Mouse (Mus musculus) gonadal fat pad, adult 2 months (tissue): ENCODE measurements around the gene Reep3. TPM values are rescaled to one million over a fixed set of nuclear protein-coding genes. Genes with fewer than 3 reads are reported as not detected.

Experiments used
- DNase-seq: peaks from one replicate; pipeline ENCODE4 v3.0.0-alpha.2; 2012; ENCODE audit warnings: low read depth
- polyA plus RNA-seq: library from polyadenylated mRNA; depleted of rRNA; stranded (reverse); fragments of >200 nt; gene quantifications from 2 replicates; pipeline ENCODE4 v1.2.3, GENCODE M21; 2012

Reep3 gene
- polyA plus RNA-seq, 1 experiment: 25.8 TPM

- no peak for DNase-seq
Measured at GRCm38 (mm10) chr10:67083446-67084166, 13.1 kb downstream of the Reep3 start.

- DNase-seq: no peak
Measured at GRCm38 (mm10) chr10:67082531-67082930, 14.2 kb downstream of the Reep3 start.

GRCm38 (mm10) chr10:67081206-67082007, 15.3 kb downstream of the Reep3 start:
- no peak for DNase-seq

GRCm38 (mm10) chr10:67079030-67079429, 17.7 kb downstream of the Reep3 start:
- no peak for DNase-seq

DNA sequence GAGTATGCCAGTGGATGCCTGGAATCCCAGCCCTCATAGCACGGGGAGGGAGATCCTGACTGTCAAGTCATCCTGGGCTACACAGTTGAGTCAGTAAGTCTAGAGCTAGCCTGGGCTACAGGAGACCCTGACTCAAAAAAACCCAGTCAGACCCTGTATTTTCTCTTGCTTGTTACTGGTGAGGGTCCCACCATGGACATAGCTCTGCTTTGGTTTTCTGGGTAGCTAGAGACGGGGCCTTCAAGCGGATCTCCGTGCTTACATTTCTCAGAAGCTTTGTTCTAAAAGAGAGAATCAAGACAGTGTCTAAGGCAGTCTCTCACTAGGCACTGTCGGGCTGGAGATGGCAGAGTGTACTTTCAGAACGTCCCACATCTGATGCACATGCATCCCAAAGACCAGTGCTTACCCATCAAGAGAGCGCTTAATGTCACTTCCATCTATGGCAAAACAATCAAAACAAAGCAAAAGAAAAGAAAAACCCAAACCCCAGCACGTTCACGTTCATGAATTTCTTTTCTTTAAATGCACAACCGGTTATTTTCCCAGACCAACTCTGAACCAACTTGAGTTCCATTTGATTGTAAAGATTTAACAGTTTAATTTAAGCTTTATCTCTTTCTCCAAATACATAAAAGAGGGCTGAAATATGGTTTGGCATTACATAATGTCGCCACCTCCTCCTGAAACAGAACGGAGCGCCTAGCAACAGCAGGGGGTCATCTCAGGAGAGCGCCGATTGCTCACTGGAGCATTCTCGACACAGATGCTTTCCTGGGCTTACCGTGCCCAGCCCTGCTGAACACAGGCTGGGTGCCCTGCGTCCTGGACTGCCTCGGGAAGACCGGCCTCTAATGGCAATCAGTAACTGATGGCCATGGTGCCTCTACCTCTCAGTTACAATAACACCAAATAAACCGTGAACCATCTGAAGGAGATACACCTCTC, 20.5 kb downstream of the Reep3 start:
- no peak for DNase-seq

- DNase-seq: no peak
Measured at GRCm38 (mm10) chr10:67073577-67073976, 23.2 kb downstream of the Reep3 start.

GRCm38 (mm10) chr10:67072600-67072999, 24.1 kb downstream of the Reep3 start:
- no peak for DNase-seq

- DNase-seq: no peak
Measured at GRCm38 (mm10) chr10:67071884-67072283, 24.9 kb downstream of the Reep3 start.

- no peak for DNase-seq
Measured at GRCm38 (mm10) chr10:67071389-67071788, 25.4 kb downstream of the Reep3 start.

DNA sequence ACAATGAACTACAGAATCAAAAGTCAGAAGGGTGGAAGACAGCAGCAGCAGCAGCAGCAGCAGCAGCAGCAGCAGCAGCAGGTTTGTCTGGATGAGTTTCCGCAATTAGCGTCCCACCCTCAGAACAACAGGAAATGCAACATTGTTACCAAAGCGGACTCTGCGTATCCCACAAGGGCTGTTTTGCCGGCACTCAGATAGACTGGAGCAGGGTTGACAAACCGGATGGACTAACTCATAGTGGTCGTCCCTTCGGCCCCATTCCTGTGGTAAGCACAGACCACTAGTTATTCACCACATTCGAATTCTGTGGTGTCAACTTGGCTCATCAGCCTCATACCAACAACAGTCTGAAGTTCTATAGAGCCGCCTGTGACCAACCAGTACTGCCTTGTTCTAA, 27.7 kb downstream of the Reep3 start:
- DNase-seq: no peak

DNA sequence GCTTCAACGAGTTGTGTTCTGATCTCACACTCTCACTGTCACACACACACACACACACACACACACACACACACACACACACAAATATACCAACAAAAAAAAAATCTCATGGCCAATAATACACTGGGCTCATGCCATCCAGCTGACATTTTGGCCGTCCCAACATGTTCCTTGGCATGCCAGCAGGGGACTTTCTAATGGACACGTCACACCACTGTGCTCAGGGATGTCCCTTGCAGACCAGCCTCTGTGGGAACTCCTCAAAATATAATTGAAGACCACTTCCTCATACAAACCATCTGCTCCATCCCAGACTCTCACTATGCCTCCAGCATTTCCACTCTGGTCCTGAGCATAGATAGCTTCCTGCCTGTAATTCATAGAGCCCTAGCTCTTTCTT, 30.3 kb downstream of the Reep3 start:
- DNase-seq: no peak

- DNase-seq: no peak
Measured at GRCm38 (mm10) chr10:67065927-67066326, 30.8 kb downstream of the Reep3 start.

DNA sequence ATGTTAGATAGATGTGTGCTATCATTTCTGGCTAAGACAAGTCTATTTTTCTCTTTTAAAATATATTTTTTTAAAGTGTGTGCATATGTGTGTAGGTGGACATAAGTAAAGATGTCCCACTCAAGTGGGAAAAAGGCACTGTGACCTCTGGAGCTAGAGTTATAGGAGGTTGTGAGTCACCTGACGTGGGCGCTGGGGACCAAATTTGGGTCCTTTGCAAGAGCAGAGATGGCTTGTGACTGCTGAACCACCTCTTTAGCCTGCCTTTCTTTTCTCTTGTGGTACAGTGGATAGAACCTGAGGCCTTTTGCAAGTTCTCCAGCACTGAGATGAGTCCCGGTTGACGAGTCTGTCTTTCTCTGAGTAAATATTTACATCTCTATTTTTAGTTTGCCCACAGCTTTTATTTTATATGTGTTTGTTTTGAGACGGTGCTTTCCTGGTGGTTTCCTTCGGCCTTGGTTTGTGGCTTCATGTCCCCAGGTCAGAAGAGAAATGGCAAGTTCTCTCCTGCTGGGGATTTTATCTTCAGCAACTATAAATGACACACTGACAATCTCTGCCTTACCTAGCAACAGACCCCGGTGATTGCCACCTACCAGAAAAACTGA, 31.4 kb downstream of the Reep3 start:
- DNase-seq: no peak

GRCm38 (mm10) chr10:67061823-67062222, 34.9 kb downstream of the Reep3 start:
- DNase-seq: no peak

DNA sequence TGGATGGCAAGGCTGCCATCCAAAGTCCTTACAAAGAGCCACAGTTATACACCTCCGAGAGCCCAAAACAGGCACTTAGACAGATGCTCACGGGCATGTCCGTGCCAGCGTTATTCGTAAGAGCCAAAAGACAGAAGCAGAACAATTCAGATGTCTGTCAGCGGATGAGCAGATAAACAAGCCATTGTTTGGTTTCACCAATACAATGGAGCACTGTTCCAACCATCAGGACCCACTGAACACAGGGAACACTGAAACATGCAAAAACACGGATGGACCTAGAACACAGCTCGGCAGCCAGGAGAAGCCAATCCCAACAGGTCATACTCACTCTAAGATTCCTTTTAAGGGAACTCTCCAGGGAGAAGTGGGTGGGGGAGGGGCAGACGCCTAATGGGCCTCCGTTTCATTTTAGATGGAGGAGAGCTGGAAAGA, 35.4 kb downstream of the Reep3 start:
- peak; percentile 61 for DNase-seq

DNA sequence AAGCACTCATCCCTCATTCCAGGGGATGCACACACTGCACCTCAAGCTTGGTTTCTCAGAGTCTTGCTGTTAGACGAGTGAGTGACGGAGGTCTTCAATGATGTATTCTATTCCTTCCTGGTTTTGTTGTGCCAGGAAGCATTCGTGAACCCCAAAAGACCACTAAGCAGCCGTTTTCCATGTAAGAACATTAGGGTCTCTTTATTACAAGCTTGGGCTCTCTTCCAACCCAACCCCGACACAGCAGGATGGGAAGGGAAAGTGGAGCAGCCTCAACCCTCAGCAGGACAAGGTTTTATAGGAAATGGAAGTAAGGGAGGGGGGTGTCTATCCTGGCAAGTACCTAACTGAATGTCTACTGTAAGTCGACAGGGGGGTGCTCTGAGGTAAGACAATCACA, 38.0 kb downstream of the Reep3 start:
- no peak for DNase-seq

- DNase-seq: no peak
Measured at GRCm38 (mm10) chr10:67058297-67058696, 38.4 kb downstream of the Reep3 start.

GRCm38 (mm10) chr10:67057696-67058095, 39.0 kb downstream of the Reep3 start:
- no peak for DNase-seq

GRCm38 (mm10) chr10:67057208-67057607, 39.5 kb downstream of the Reep3 start:
- DNase-seq: no peak

GRCm38 (mm10) chr10:67055867-67056856, 40.6 kb downstream of the Reep3 start:
- no peak for DNase-seq
